Mouse (Mus musculus): ENCODE measurements around the gene Gprc5d. TPM values are rescaled to one million over a fixed set of nuclear protein-coding genes. Genes with fewer than 3 reads are reported as not detected.

Gene Gprc5d
- polyA plus RNA-seq, 1 experiment from 2014 or later: 0.18 TPM

GRCm38 (mm10) chr6:135133486-135133885 is 15.4 kb upstream of the Gprc5d start:
- ATAC-seq (ENCODE audit: low FRiP score, low read depth): no peak
- Histone ChIP-seq H3K4me1 (peaks cover 9% of the 10 kb centered on the region; the same call in 1 of the 2 replicates), H3K4me3 (no peak overlapping the region), H3K27me3 (peaks cover 11% of the 10 kb centered on the region), H3K27ac (replicated peaks) (no peak overlapping the region), H3K9me3 (no peaks in the 10 kb centered on the region), H3K4me2 (replicated peaks) (no peak overlapping the region), H3K9ac (replicated peaks) (no peak overlapping the region), H3K36me3 (no peaks in the 10 kb centered on the region)
- 93% methylated on average over 9 of the region's 9 CpGs for WGBS

- Histone ChIP-seq H3K4me3 (no peak overlapping the region), H3K9ac (replicated peaks) (no peak overlapping the region), H3K9me3 (no peaks in the 10 kb centered on the region), H3K27me3 (peaks cover 11% of the 10 kb centered on the region), H3K4me2 (replicated peaks) (no peak overlapping the region), H3K36me3 (no peaks in the 10 kb centered on the region), H3K4me1 (peaks cover 9% of the 10 kb centered on the region; the same call in 1 of the 2 replicates), H3K27ac (replicated peaks) (no peak overlapping the region)
- no peak for ATAC-seq (ENCODE audit: low FRiP score, low read depth)
- WGBS: 85% methylated on average over 7 of the region's 7 CpGs
Observed at GRCm38 (mm10) chr6:135133086-135133485, 15.0 kb upstream of the Gprc5d start.

- H3K27ac ChIP-seq (replicated peaks): no peak overlapping the region
- peaks cover 19% of the 10 kb centered on the region for H3K27me3 ChIP-seq
- 45% methylated on average over 5 of the region's 5 CpGs for WGBS
- 0 out of 2 replicates have a peak, but pooled peaks cover 4% of the 10 kb centered on the region for H3K4me1 ChIP-seq
- H3K36me3 ChIP-seq: no peaks in the 10 kb centered on the region
- H3K9me3 ChIP-seq: no peaks in the 10 kb centered on the region
- no peak overlapping the region for H3K9ac ChIP-seq (replicated peaks)
- H3K4me3 ChIP-seq: no peak overlapping the region
- no peak; the same call in 1 of the 2 replicates for ATAC-seq (ENCODE audit: low FRiP score, low read depth)
- H3K4me2 ChIP-seq (replicated peaks): no peak overlapping the region
Observed at GRCm38 (mm10) chr6:135124755-135125380, 6.8 kb upstream of the Gprc5d start.

- peaks cover 10% of the 10 kb centered on the region; the same call in 1 of the 2 replicates for H3K4me1 ChIP-seq
- no peak overlapping the region for H3K9ac ChIP-seq (replicated peaks)
- H3K27ac ChIP-seq (replicated peaks): no peak overlapping the region
- no peaks in the 10 kb centered on the region for H3K36me3 ChIP-seq
- peaks cover 50% of the 10 kb centered on the region for H3K27me3 ChIP-seq
- 94% methylated on average over 8 of the region's 8 CpGs for WGBS
- no peak for ATAC-seq (ENCODE audit: low FRiP score, low read depth)
- H3K9me3 ChIP-seq: no peaks in the 10 kb centered on the region
- no peak overlapping the region for H3K4me3 ChIP-seq
- no peak overlapping the region for H3K4me2 ChIP-seq (replicated peaks)
Observed at GRCm38 (mm10) chr6:135116479-135116878, 1.6 kb downstream of the Gprc5d start.

GRCm38 (mm10) chr6:135113114-135113436 is 5.0 kb downstream of the Gprc5d start:
- peak; percentile 41; the same call in 1 of the 2 replicates for ATAC-seq (ENCODE audit: low FRiP score, low read depth)
- Histone ChIP-seq H3K9me3 (no peaks in the 10 kb centered on the region), H3K36me3 (no peaks in the 10 kb centered on the region), H3K9ac (replicated peaks) (no peak overlapping the region), H3K4me2 (replicated peaks) (0 out of 2 replicates have a peak overlapping the region, but pooled peaks have one; percentile 7), H3K4me3 (no peak overlapping the region), H3K4me1 (peaks cover 10% of the 10 kb centered on the region; the same call in 1 of the 2 replicates), H3K27me3 (peaks cover 63% of the 10 kb centered on the region), H3K27ac (replicated peaks) (no peak overlapping the region)
- 17% methylated on average over 6 of the region's 6 CpGs for WGBS

- H3K27ac ChIP-seq (replicated peaks): no peak overlapping the region
- H3K9me3 ChIP-seq: no peaks in the 10 kb centered on the region
- peaks cover 10% of the 10 kb centered on the region; the same call in 1 of the 2 replicates for H3K4me1 ChIP-seq
- H3K9ac ChIP-seq (replicated peaks): no peak overlapping the region
- H3K4me2 ChIP-seq (replicated peaks): 0 out of 2 replicates have a peak overlapping the region, but pooled peaks have one; percentile 7
- ATAC-seq (ENCODE audit: low FRiP score, low read depth): peak; percentile 84
- H3K4me3 ChIP-seq: no peak overlapping the region
- peaks cover 67% of the 10 kb centered on the region for H3K27me3 ChIP-seq
- H3K36me3 ChIP-seq: no peaks in the 10 kb centered on the region
- 13% methylated on average over 7 of the region's 7 CpGs for WGBS
Observed at GRCm38 (mm10) chr6:135112411-135113113, 5.5 kb downstream of the Gprc5d start.

- no peak overlapping the region for H3K4me3 ChIP-seq
- no peaks in the 10 kb centered on the region for H3K9me3 ChIP-seq
- peaks cover 85% of the 10 kb centered on the region for H3K27me3 ChIP-seq
- no peak overlapping the region for H3K4me2 ChIP-seq (replicated peaks)
- H3K27ac ChIP-seq (replicated peaks): no peak overlapping the region
- WGBS: 87% methylated on average over 6 of the region's 6 CpGs
- H3K9ac ChIP-seq (replicated peaks): no peak overlapping the region
- H3K36me3 ChIP-seq: no peaks in the 10 kb centered on the region
- ATAC-seq (ENCODE audit: low FRiP score, low read depth): no peak
- 0 out of 2 replicates have a peak, but pooled peaks cover 5% of the 10 kb centered on the region for H3K4me1 ChIP-seq
Observed at GRCm38 (mm10) chr6:135107014-135107413, 11.1 kb downstream of the Gprc5d start.

- WGBS: 87% methylated on average over 5 of the region's 5 CpGs
- ATAC-seq (ENCODE audit: low FRiP score, low read depth): no peak
- no peak overlapping the region for H3K4me3 ChIP-seq
- H3K27ac ChIP-seq (replicated peaks): no peak overlapping the region
- H3K4me1 ChIP-seq: 0 out of 2 replicates have a peak, but pooled peaks cover 5% of the 10 kb centered on the region
- H3K9me3 ChIP-seq: no peaks in the 10 kb centered on the region
- H3K9ac ChIP-seq (replicated peaks): no peak overlapping the region
- peaks cover 65% of the 10 kb centered on the region for H3K27me3 ChIP-seq
- no peaks in the 10 kb centered on the region for H3K36me3 ChIP-seq
- H3K4me2 ChIP-seq (replicated peaks): no peak overlapping the region
Observed at GRCm38 (mm10) chr6:135102736-135103303, 15.3 kb downstream of the Gprc5d start.

GRCm38 (mm10) chr6:135100787-135101472 is 17.2 kb downstream of the Gprc5d start:
- Histone ChIP-seq H3K36me3 (no peaks in the 10 kb centered on the region), H3K9ac (replicated peaks) (no peak overlapping the region), H3K4me3 (no peak overlapping the region), H3K27ac (replicated peaks) (no peak overlapping the region), H3K9me3 (no peaks in the 10 kb centered on the region), H3K27me3 (peaks cover 58% of the 10 kb centered on the region), H3K4me1 (0 out of 2 replicates have a peak, but pooled peaks cover 5% of the 10 kb centered on the region), H3K4me2 (replicated peaks) (no peak overlapping the region)
- no peak for ATAC-seq (ENCODE audit: low FRiP score, low read depth)
- WGBS: 77% methylated on average over 15 of the region's 15 CpGs

GRCm38 (mm10) chr6:135092798-135093470 is 25.1 kb downstream of the Gprc5d start:
- H3K4me3 ChIP-seq: no peak overlapping the region
- H3K36me3 ChIP-seq: no peaks in the 10 kb centered on the region
- peaks cover 32% of the 10 kb centered on the region for H3K27me3 ChIP-seq
- WGBS: 91% methylated on average over 12 of the region's 12 CpGs
- no peak for ATAC-seq (ENCODE audit: low FRiP score, low read depth)
- no peak overlapping the region for H3K9ac ChIP-seq (replicated peaks)
- H3K27ac ChIP-seq (replicated peaks): no peak overlapping the region
- no peaks in the 10 kb centered on the region for H3K9me3 ChIP-seq
- H3K4me1 ChIP-seq: peaks cover 3% of the 10 kb centered on the region
- H3K4me2 ChIP-seq (replicated peaks): no peak overlapping the region

GRCm38 (mm10) chr6:135090661-135091060 is 27.4 kb downstream of the Gprc5d start:
- Histone ChIP-seq H3K4me1 (peaks cover 5% of the 10 kb centered on the region), H3K4me3 (no peak overlapping the region), H3K4me2 (replicated peaks) (no peak overlapping the region), H3K36me3 (no peaks in the 10 kb centered on the region), H3K9ac (replicated peaks) (no peak overlapping the region), H3K27me3 (peaks cover 21% of the 10 kb centered on the region), H3K27ac (replicated peaks) (no peak overlapping the region), H3K9me3 (no peaks in the 10 kb centered on the region)
- no peak for ATAC-seq (ENCODE audit: low FRiP score, low read depth)
- 77% methylated on average over 4 of the region's 4 CpGs for WGBS
